Mouse (Mus musculus) megakaryocyte, embryonic 14.5 days (primary cell): ENCODE results near the gene Ubqln4. TPM values are rescaled to one million over a fixed set of nuclear protein-coding genes. Genes with fewer than 3 reads are reported as not detected.

Experiments used
- H3K27me3 ChIP-seq: replicated peaks from 2 replicates; pipeline ENCODE3; 2012; ENCODE audit warnings: inconsistent platforms
- H3K36me3 ChIP-seq: replicated peaks from 2 replicates; pipeline ENCODE3; 2012; ENCODE audit warnings: low read length, inconsistent platforms, mixed read lengths
- H3K4me1 ChIP-seq: 2 replicates; pipeline ENCODE4 v1.6.1; 2012; ENCODE audit warnings: inconsistent platforms
- H3K4me3 ChIP-seq: replicated peaks from 2 replicates; pipeline ENCODE3; 2012; ENCODE audit warnings: moderate library complexity, mild to moderate bottlenecking, inconsistent platforms
- H3K9me3 ChIP-seq: 2 replicates; pipeline ENCODE4 v1.6.1; 2012; ENCODE audit warnings: inconsistent platforms
- FLI1 ChIP-seq: IDR thresholded peaks from 2 replicates; pipeline ENCODE4 v1.6.1; 2012; ENCODE audit warnings: low read length, inconsistent platforms, mixed read lengths
- GATA1 ChIP-seq: IDR thresholded peaks from 3 replicates; pipeline ENCODE4 v1.6.1; 2012; ENCODE audit warnings: mixed read lengths, low read length, inconsistent platforms, borderline replicate concordance
- polyA plus RNA-seq: library from polyadenylated mRNA; stranded (reverse); fragments of >175 nt; gene quantifications from 2 replicates; pipeline ENCODE4 v1.2.3, GENCODE M21; 2012; ENCODE audit warnings: low replicate concordance; ENCODE audit not compliant: insufficient read depth

The Ubqln4 gene
- polyA plus RNA-seq, 1 experiment: 26.1 TPM

- no peaks in the 10 kb centered on the region for H3K27me3 ChIP-seq
- H3K36me3 ChIP-seq: peaks cover 58% of the 10 kb centered on the region
- H3K4me3 ChIP-seq: peak overlapping the region; percentile 100
- TF ChIP-seq GATA1 (no peak), FLI1 (no peak)
- no peaks in the 10 kb centered on the region for H3K9me3 ChIP-seq
- peaks cover 51% of the 10 kb centered on the region for H3K4me1 ChIP-seq
Measured at GRCm38 (mm10) chr3:88552082-88552645, 1.4 kb upstream of the Ubqln4 start.

- Histone ChIP-seq H3K36me3 (peaks cover 60% of the 10 kb centered on the region), H3K27me3 (no peaks in the 10 kb centered on the region), H3K4me3 (peak within 1 kb of the TSS; percentile 100), H3K4me1 (peaks cover 49% of the 10 kb centered on the region), H3K9me3 (no peaks in the 10 kb centered on the region)
- peak; percentile 35; the same call in 1 of the 2 replicates for TF ChIP-seq FLI1
- no peak for TF ChIP-seq GATA1
Measured at GRCm38 (mm10) chr3:88552676-88553524, 658 bp upstream of the Ubqln4 start, which contains the start of gene Lamtor2. TSS of gene Lamtor2 (minus strand) at chr3:88553074.

GRCm38 (mm10) chr3:88553880-88554586 is 475 bp downstream of the Ubqln4 start:
- peak overlapping the region; percentile 100 for H3K4me3 ChIP-seq
- no peaks in the 10 kb centered on the region for H3K27me3 ChIP-seq
- TF ChIP-seq FLI1 (no peak), GATA1 (no peak)
- H3K9me3 ChIP-seq: no peaks in the 10 kb centered on the region
- H3K36me3 ChIP-seq: peaks cover 59% of the 10 kb centered on the region
- peaks cover 49% of the 10 kb centered on the region for H3K4me1 ChIP-seq

GRCm38 (mm10) chr3:88555069-88555605 is 1.6 kb downstream of the Ubqln4 start:
- TF ChIP-seq FLI1 (no peak), GATA1 (no peak)
- Histone ChIP-seq H3K36me3 (peaks cover 59% of the 10 kb centered on the region), H3K27me3 (no peaks in the 10 kb centered on the region), H3K4me3 (peak overlapping the region; percentile 23), H3K4me1 (peaks cover 44% of the 10 kb centered on the region), H3K9me3 (no peaks in the 10 kb centered on the region)

- Histone ChIP-seq H3K36me3 (peaks cover 59% of the 10 kb centered on the region), H3K9me3 (no peaks in the 10 kb centered on the region), H3K4me3 (peak overlapping the region; percentile 47), H3K4me1 (peaks cover 38% of the 10 kb centered on the region), H3K27me3 (no peaks in the 10 kb centered on the region)
- TF ChIP-seq GATA1: no peak
- TF ChIP-seq FLI1: no peak
Measured at GRCm38 (mm10) chr3:88555731-88556130, 2.2 kb downstream of the Ubqln4 start.

GRCm38 (mm10) chr3:88556616-88557015 is 3.1 kb downstream of the Ubqln4 start:
- no peak overlapping the region for H3K4me3 ChIP-seq
- H3K36me3 ChIP-seq: peaks cover 64% of the 10 kb centered on the region
- H3K9me3 ChIP-seq: no peaks in the 10 kb centered on the region
- TF ChIP-seq GATA1 (no peak), FLI1 (no peak)
- H3K4me1 ChIP-seq: peaks cover 30% of the 10 kb centered on the region
- H3K27me3 ChIP-seq: no peaks in the 10 kb centered on the region

- TF ChIP-seq FLI1: no peak
- TF ChIP-seq GATA1: no peak
- peaks cover 94% of the 10 kb centered on the region for H3K36me3 ChIP-seq
- H3K4me3 ChIP-seq: no peak overlapping the region
- peaks cover 26% of the 10 kb centered on the region for H3K4me1 ChIP-seq
- no peaks in the 10 kb centered on the region for H3K9me3 ChIP-seq
- H3K27me3 ChIP-seq: no peaks in the 10 kb centered on the region
Measured at GRCm38 (mm10) chr3:88559596-88559995, 6.0 kb downstream of the Ubqln4 start.

- no peak for TF ChIP-seq GATA1
- TF ChIP-seq FLI1: no peak
- H3K4me1 ChIP-seq: peaks cover 8% of the 10 kb centered on the region
- H3K4me3 ChIP-seq: no peak overlapping the region
- H3K27me3 ChIP-seq: no peaks in the 10 kb centered on the region
- peaks cover 97% of the 10 kb centered on the region for H3K36me3 ChIP-seq
- H3K9me3 ChIP-seq: no peaks in the 10 kb centered on the region
Measured at GRCm38 (mm10) chr3:88561989-88562388, 8.4 kb downstream of the Ubqln4 start.

GRCm38 (mm10) chr3:88563442-88563841 is 9.9 kb downstream of the Ubqln4 start:
- no peaks in the 10 kb centered on the region for H3K9me3 ChIP-seq
- H3K27me3 ChIP-seq: no peaks in the 10 kb centered on the region
- peaks cover 97% of the 10 kb centered on the region for H3K36me3 ChIP-seq
- H3K4me1 ChIP-seq: peaks cover 17% of the 10 kb centered on the region
- no peak overlapping the region for H3K4me3 ChIP-seq
- no peak for TF ChIP-seq FLI1

- Histone ChIP-seq H3K9me3 (no peaks in the 10 kb centered on the region), H3K36me3 (peaks cover 98% of the 10 kb centered on the region), H3K4me3 (no peak overlapping the region), H3K27me3 (no peaks in the 10 kb centered on the region), H3K4me1 (peaks cover 22% of the 10 kb centered on the region)
- TF ChIP-seq GATA1: no peak
- no peak for TF ChIP-seq FLI1
Measured at GRCm38 (mm10) chr3:88563966-88564365, 10.4 kb downstream of the Ubqln4 start.
